Mouse (Mus musculus) myocyte (in vitro differentiated cells): ENCODE data around the gene Cadm4.

Source experiments
- E2F4 ChIP-seq: IDR thresholded peaks from one replicate; pipeline ENCODE4 v1.6.1; 2011; ENCODE audit warnings: mild to moderate bottlenecking, control low read depth, moderate library complexity; ENCODE audit not compliant: insufficient read depth
- POLR2A ChIP-seq: IDR thresholded peaks from one replicate; pipeline ENCODE4 v1.6.1; 2011; ENCODE audit warnings: low read depth, mild to moderate bottlenecking, control low read depth, moderate library complexity; ENCODE audit not compliant: insufficient read length

DNA sequence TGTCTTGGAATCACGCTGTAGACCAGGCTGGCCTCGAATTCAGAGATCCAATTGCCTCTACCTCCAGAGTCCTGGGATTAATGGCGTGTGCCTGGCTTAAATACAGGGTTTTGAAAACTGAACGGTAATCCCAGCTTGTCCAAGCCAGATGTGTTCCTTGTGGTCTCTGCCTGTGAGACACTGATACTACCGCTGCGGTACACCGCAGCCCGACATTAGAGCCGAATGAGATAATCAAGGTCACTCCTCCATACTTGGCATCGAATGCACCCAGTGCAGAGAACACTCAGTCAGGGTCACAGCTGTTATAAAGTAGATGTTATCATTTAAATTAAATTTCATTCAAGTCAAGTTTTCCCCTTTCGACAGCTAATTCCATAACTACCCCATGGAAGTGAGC, 47.0 kb downstream of the Cadm4 start:
- TF ChIP-seq POLR2A (no peak), E2F4 (no peak)
